Mouse (Mus musculus) cerebellum, adult 2 months (tissue): ENCODE measurements around the gene Frmd4a.

Experiments
- CTCF ChIP-seq: fragments of 200-500 bp; IDR thresholded peaks from 2 replicates; pipeline ENCODE4 v1.5.1; 2011; ENCODE audit warnings: low read depth, mild to moderate bottlenecking, control low read depth, low read length, moderate library complexity, borderline replicate concordance; ENCODE audit not compliant: insufficient read depth
- POLR2A ChIP-seq: fragments of 200-500 bp; IDR thresholded peaks from 2 replicates; pipeline ENCODE4 v1.6.1; 2011; ENCODE audit warnings: low read length, control low read depth, borderline replicate concordance; ENCODE audit not compliant: insufficient read depth

DNA sequence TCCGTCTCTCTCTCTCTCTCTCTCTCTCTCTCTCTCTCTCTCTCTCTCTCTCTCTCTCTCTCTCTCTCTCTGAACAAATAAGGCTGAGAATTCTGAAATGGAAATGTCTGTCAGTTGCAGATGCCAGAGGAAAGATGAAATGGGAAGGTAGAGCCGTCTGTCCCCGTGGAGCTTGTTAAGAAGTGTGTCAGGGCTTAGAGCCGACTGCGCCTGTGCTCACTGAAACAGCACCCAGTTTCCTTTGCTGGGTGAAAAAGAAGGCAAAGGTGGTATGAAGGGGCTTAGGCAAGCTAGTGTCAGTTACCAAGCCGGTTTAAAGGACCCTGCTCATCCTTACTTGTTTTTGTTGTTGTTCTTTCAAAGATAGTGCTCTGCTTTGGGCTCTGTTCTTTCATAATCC, 283.7 kb downstream of the Frmd4a start:
- TF ChIP-seq CTCF: no peak
- TF ChIP-seq POLR2A: no peak
